Mouse (Mus musculus): Measurements from ENCODE around the gene Nradd. TPM values are rescaled to one million over a fixed set of nuclear protein-coding genes. Genes with fewer than 3 reads are reported as not detected.
A peak's percentile ranks its signal among the peaks of the same experiment; 100 is the strongest.

The Nradd gene
- polyA plus RNA-seq, 1 experiment from 2014 or later: 49.9 TPM

DNA sequence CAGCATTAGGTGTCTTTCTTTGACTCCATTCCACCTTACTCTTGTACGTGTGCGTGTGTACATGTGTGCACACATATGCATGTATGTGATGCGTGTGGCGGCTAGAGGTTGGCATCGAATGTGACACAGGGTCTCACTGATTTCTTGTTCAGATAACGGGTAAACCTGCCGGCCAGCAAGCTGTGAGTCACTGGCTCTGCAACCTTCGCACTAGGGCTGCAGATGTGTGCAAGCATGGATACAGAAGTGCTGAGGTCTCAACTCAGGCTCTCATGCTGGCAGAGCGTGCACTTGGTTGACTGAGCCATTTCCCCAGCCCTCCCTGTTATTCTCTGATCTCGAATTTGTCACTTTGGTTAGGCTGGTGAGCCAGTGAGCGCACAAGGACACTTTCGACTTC is 35.3 kb upstream of the Nradd start:
- H3K4me3 ChIP-seq: no peak overlapping the region
- DNase-seq (ENCODE audit: low spot score): no peak
- no peaks in the 10 kb centered on the region for H3K9me3 ChIP-seq
- 92% methylated on average over 12 of the region's 12 CpGs for WGBS
- H3K36me3 ChIP-seq: peaks cover 11% of the 10 kb centered on the region
- no peak overlapping the region for H3K27ac ChIP-seq
- H3K27me3 ChIP-seq (ENCODE audit: insufficient read depth, poor library complexity, severe bottlenecking): no peaks in the 10 kb centered on the region
- H3K4me1 ChIP-seq (replicated peaks): peaks cover 35% of the 10 kb centered on the region

GRCm38 (mm10) chr9:110657474-110658078 is 33.3 kb upstream of the Nradd start:
- DNase-seq (ENCODE audit: low spot score): no peak
- peak overlapping the region; percentile 99; the same call in 1 of the 2 replicates for H3K27ac ChIP-seq
- 77% methylated on average over 13 of the region's 13 CpGs for WGBS
- peaks cover 46% of the 10 kb centered on the region for H3K4me1 ChIP-seq (replicated peaks)
- no peaks in the 10 kb centered on the region for H3K9me3 ChIP-seq
- peaks cover 11% of the 10 kb centered on the region for H3K36me3 ChIP-seq
- peak overlapping the region; percentile 78 for H3K4me3 ChIP-seq
- peaks cover 12% of the 10 kb centered on the region for H3K27me3 ChIP-seq (ENCODE audit: insufficient read depth, poor library complexity, severe bottlenecking)

DNA sequence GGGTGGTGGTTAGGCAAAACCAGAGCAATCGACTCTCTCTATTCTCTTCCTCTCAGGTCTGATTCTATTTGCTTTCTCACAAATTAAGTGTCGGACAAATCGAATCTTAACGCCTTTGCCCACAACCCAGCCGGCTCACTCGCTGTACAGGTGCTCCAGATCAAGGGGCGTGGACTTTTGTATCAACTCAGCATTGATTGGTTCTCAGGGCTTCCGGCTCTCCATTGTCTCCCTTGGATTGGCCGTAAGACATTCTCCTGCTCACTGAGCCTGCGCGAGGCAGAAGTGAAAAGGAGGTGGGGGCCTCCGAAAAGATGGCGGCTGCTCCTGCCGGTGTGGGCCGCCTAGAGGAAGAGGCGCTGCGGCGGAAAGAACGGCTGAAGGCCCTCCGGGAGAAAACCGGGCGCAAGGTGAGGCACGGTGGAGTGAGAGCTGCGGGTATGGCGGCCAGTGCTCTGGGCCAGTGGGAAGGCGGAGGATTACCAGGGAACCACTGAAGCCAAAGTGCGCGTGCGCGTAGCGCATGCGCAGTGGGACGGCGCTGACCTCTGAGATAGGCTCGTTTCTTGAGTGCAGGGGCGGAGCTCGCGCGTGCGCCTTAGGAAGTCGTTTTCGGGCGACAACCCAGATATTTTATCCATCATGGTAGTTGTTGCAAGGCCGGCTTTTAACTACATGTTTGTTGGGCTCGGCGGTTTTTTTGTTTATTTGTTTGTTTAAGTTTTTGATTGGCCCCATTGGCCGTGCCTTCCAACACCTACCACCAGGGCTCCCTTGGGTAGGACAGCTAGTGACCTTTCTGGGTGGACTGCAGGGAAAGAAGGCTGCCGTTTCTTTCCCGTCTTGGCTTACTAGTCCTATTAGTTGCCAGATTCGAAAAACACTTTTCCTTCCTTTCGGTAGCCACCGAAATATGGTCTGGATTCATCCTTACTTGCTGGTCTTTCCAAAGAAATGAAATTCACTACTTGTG is 32.3 kb upstream of the Nradd start, which contains the start of gene Ccdc12:
Gene Ccdc12 (plus strand): TSS at position 255 of the 973 bp plus-strand sequence.
- H3K9me3 ChIP-seq: no peaks in the 10 kb centered on the region
- peaks cover 11% of the 10 kb centered on the region for H3K36me3 ChIP-seq
- H3K4me3 ChIP-seq: peak within 1 kb of the TSS; percentile 78
- peaks cover 23% of the 10 kb centered on the region for H3K27me3 ChIP-seq (ENCODE audit: insufficient read depth, poor library complexity, severe bottlenecking)
- H3K27ac ChIP-seq: peak within 1 kb of the TSS; percentile 99
- peak; percentile 95 for DNase-seq (ENCODE audit: low spot score)
- peaks cover 57% of the 10 kb centered on the region for H3K4me1 ChIP-seq (replicated peaks)
- under 1% methylated on average over 52 of the region's 52 CpGs for WGBS

DNA sequence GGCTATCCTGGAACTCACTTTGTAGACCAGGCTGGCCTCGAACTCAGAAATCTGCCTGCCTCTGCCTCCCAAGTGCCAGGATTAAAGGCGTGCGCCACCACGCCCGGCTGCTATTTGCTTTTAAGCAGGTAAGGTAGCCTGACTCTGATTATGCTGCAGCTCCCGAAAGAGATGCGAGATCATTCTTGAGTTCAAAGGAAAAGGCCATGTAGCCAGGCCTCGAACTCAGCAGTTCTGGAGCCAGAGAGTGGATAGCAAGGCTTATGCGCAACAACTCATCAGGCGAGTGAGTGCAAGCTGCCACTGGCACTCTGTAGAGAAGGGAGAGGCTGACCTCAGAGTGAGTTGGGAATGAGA is 31.4 kb upstream of the Nradd start:
- WGBS: 84% methylated on average over 10 of the region's 10 CpGs
- H3K36me3 ChIP-seq: peaks cover 11% of the 10 kb centered on the region
- peaks cover 31% of the 10 kb centered on the region for H3K27me3 ChIP-seq (ENCODE audit: insufficient read depth, poor library complexity, severe bottlenecking)
- no peaks in the 10 kb centered on the region for H3K9me3 ChIP-seq
- H3K4me1 ChIP-seq (replicated peaks): peaks cover 57% of the 10 kb centered on the region
- H3K27ac ChIP-seq: peak overlapping the region; percentile 99
- peak overlapping the region; percentile 78 for H3K4me3 ChIP-seq
- DNase-seq (ENCODE audit: low spot score): no peak

DNA sequence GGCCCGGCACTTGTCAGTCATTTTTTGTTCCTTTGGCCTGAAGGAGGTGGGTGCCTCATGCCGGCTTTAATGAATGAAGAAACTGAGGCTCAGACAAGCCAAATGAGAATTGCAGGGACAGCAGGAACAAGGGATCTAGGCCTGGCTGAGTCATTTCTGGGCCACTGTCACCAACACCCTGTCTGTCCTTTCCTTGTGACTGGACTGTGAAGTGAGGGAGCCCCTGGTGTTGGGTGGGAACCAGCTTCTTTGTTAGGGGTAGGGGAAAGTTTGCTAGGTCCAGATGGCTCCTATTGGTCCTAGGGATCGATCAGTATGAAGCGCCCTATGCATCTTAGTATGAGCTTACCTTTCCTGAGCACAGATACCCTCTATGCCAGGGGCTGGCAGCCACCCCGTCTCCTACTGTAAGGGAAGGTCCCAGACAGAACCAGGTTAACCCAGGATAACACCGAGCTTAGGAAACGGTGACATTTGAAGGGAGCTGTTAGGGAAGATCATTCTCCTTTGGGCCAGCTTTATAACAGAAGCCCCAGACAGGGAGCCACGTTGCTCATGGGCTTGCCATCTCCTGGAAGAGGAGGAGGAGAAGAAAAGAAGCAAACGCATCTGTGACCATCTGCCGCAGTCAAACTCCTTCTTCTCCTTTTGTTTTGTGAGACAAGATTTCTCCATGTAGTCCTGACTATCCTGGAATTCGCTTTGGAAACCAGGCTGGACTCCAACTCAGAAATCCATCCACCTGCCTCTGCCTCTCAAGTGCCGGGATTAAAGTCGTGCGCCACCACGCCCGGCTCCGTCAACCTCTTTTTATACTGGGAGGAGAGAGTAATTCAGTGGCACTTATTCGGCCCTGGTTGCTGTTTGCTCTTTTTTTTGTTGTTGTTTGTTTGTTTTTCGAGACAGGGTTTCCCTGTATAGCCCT is 30.7 kb upstream of the Nradd start:
- Histone ChIP-seq H3K4me1 (replicated peaks) (peaks cover 62% of the 10 kb centered on the region), H3K27ac (peak overlapping the region; percentile 86), H3K4me3 (peak overlapping the region; percentile 78), H3K36me3 (peaks cover 11% of the 10 kb centered on the region), H3K9me3 (no peaks in the 10 kb centered on the region), H3K27me3 (ENCODE audit: insufficient read depth, poor library complexity, severe bottlenecking) (peaks cover 31% of the 10 kb centered on the region)
- WGBS: 84% methylated on average over 19 of the region's 19 CpGs
- no peak for DNase-seq (ENCODE audit: low spot score)

DNA sequence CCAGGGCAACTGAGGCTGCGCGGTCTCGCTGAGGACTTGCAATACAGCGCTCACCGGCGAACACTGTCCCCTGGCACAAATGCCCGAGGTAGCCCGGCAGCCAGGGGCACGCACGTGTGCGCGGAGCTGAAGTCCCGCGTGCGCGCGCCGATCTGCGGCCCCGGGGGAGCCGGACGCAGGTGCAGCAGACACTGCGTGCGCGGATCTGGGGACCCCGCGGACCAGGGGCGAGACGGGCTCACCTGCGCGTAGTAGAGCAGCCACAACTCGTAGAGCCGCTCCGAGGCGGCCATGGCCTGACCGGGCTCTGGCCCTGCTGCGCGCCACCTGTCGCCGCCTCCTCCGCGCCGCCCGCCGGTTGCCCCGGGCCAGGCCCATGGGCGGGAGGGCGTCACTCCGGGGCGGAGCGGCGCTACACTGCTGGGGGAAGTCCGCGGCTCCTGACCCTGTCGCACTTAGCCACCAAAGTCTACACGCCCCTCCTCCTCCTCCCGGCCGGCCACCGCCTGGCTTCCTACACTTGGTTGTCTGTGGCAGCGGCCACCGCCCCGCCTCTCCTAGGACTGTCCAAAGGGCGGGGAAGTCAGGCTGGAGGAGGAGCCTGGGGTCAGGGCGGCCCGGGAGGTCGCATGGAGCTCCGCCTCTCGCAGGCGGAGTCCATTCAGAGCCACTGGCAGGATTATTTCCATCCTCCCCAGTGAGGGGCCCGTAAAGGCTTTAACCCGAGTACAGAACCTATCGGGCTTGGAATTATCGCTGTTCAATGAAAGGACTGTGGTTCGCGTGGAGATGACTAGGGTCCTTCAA is 29.6 kb upstream of the Nradd start, which contains the start of gene Nbeal2:
Gene Nbeal2 (minus strand): TSS at position 507 of the 807 bp plus-strand sequence.
- peaks cover 1% of the 10 kb centered on the region; the same call in 1 of the 2 replicates for H3K36me3 ChIP-seq
- H3K9me3 ChIP-seq: no peaks in the 10 kb centered on the region
- WGBS: under 1% methylated on average over 75 of the region's 75 CpGs
- DNase-seq (ENCODE audit: low spot score): peak; percentile 93
- H3K27ac ChIP-seq: peak within 1 kb of the TSS; percentile 86
- peaks cover 31% of the 10 kb centered on the region for H3K27me3 ChIP-seq (ENCODE audit: insufficient read depth, poor library complexity, severe bottlenecking)
- peaks cover 72% of the 10 kb centered on the region for H3K4me1 ChIP-seq (replicated peaks)
- H3K4me3 ChIP-seq: peak within 1 kb of the TSS; percentile 68

GRCm38 (mm10) chr9:110652963-110653654 is 28.9 kb upstream of the Nradd start:
- Histone ChIP-seq H3K27ac (peak overlapping the region; percentile 86), H3K36me3 (no peaks in the 10 kb centered on the region), H3K27me3 (ENCODE audit: insufficient read depth, poor library complexity, severe bottlenecking) (peaks cover 31% of the 10 kb centered on the region), H3K4me3 (peak overlapping the region; percentile 68), H3K4me1 (replicated peaks) (peaks cover 72% of the 10 kb centered on the region), H3K9me3 (no peaks in the 10 kb centered on the region)
- DNase-seq (ENCODE audit: low spot score): no peak
- 20% methylated on average over 14 of the region's 14 CpGs for whole genome bisulfite sequencing

DNA sequence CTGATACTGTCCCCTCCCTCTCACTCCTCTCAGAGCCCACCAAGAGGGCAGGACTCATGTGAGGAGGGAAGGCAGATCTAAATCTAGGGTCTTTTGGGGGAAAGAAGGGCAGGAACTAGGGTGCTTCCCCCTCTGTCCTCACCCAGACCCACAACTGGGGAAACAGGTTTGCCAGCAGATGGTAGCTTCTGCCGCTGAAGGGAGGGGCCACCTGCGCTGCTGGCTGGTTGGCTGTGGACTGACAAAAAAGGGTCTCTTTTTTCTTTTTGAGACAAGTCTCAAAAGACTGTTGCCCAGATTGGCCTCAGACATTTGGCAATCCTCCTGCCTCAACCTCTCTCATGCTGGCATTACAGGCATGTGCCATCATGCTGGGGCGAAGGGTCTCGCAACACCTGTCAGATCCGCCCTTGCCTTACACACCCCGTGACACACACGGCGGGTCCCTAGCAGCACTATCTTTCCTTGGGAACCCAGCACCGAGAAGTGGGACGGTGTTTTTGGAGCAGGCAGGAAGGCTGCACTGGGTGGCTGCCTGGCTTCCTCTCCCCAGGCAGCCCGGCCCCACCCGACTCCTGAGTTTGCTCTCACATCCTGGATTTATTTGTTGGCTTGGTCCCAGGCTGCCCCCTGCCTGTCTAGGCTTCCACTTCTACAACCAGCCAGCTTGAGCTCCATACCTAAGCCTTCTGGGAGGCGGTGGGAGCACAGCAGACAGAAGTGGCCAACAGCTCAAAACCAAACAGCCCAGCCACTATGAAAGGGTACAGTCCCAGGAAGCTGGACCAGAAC is 27.9 kb upstream of the Nradd start:
- 41% methylated on average over 13 of the region's 13 CpGs for WGBS
- DNase-seq (ENCODE audit: low spot score): no peak
- H3K4me1 ChIP-seq (replicated peaks): peaks cover 62% of the 10 kb centered on the region
- H3K27me3 ChIP-seq (ENCODE audit: insufficient read depth, poor library complexity, severe bottlenecking): peaks cover 31% of the 10 kb centered on the region
- no peaks in the 10 kb centered on the region for H3K36me3 ChIP-seq
- H3K9me3 ChIP-seq: no peaks in the 10 kb centered on the region
- no peak overlapping the region for H3K27ac ChIP-seq
- H3K4me3 ChIP-seq: peak overlapping the region; percentile 68; the same call in 1 of the 2 replicates

- Histone ChIP-seq H3K27me3 (ENCODE audit: insufficient read depth, poor library complexity, severe bottlenecking) (peaks cover 31% of the 10 kb centered on the region), H3K27ac (0 out of 2 replicates have a peak overlapping the region, but pooled peaks have one; percentile 40), H3K36me3 (no peaks in the 10 kb centered on the region), H3K4me3 (no peak overlapping the region), H3K9me3 (no peaks in the 10 kb centered on the region), H3K4me1 (replicated peaks) (peaks cover 48% of the 10 kb centered on the region)
- no peak for DNase-seq (ENCODE audit: low spot score)
Measured at GRCm38 (mm10) chr9:110649775-110650174, 25.5 kb upstream of the Nradd start.

DNA sequence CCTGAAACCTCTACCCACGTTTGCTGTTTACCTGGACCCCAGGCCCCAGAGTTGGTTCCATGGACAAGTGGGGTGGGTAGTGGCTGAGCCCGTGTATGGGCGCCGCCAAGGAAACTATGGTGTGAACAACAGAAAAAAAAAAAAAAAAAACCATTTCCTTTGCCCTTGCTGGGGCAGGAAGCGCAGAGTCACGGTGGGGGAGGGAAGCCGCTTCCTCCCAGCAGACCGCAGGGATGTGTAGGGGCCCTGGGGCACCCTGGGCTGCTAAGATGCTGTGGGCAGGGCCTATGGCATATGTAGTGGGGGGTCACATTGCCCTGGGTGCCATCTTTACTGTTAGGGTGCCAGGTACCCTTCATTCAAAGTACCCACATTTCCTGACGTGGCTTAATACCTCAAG is 21.0 kb upstream of the Nradd start:
- 75% methylated on average over 9 of the region's 9 CpGs for WGBS
- Histone ChIP-seq H3K27ac (no peak overlapping the region), H3K9me3 (no peaks in the 10 kb centered on the region), H3K27me3 (ENCODE audit: insufficient read depth, poor library complexity, severe bottlenecking) (no peaks in the 10 kb centered on the region), H3K4me1 (replicated peaks) (peaks cover 34% of the 10 kb centered on the region), H3K36me3 (no peaks in the 10 kb centered on the region; the same call in 1 of the 2 replicates), H3K4me3 (no peak overlapping the region)
- no peak for DNase-seq (ENCODE audit: low spot score)

GRCm38 (mm10) chr9:110644295-110644694 is 20.0 kb upstream of the Nradd start:
- 80% methylated on average over 10 of the region's 10 CpGs for WGBS
- Histone ChIP-seq H3K36me3 (no peaks in the 10 kb centered on the region; the same call in 1 of the 2 replicates), H3K27ac (no peak overlapping the region), H3K27me3 (ENCODE audit: insufficient read depth, poor library complexity, severe bottlenecking) (no peaks in the 10 kb centered on the region), H3K4me3 (no peak overlapping the region), H3K9me3 (no peaks in the 10 kb centered on the region), H3K4me1 (replicated peaks) (peaks cover 25% of the 10 kb centered on the region)
- no peak for DNase-seq (ENCODE audit: low spot score)

Measured in hindbrain, embryonic 10.5 days (tissue).